Mouse (Mus musculus): ENCODE data around the gene Hmox1. TPM values are rescaled to one million over a fixed set of nuclear protein-coding genes. Genes with fewer than 3 reads are reported as not detected.

Gene Hmox1
- polyA plus RNA-seq, 1 experiment = 16.6 TPM

GRCm38 (mm10) chr8:75119747-75120146 is 26.3 kb downstream of the Hmox1 start:
- Histone ChIP-seq H3K4me3 (ENCODE audit: control insufficient read depth, insufficient read depth, low read length) (no peak overlapping the region), H3K27me3 (ENCODE audit: control insufficient read depth, insufficient read depth, low read length) (no peaks in the 10 kb centered on the region), H3K27ac (ENCODE audit: control insufficient read depth, insufficient read depth, low read length) (no peak overlapping the region), H3K4me1 (replicated peaks; ENCODE audit: control insufficient read depth, insufficient read depth, low read length) (no peaks in the 10 kb centered on the region), H3K36me3 (ENCODE audit: control insufficient read depth, insufficient read depth, low read length) (peaks cover 90% of the 10 kb centered on the region)
- 62% methylated on average over 2 of the region's 2 CpGs for WGBS
- DNase-seq = no peak
- no peak for TF ChIP-seq POLR2A (IDR thresholded peaks at IDR 0.05; ENCODE audit: control insufficient read depth, extremely low read depth, insufficient read depth, low read length, poor library complexity)
- TF ChIP-seq CTCF (IDR thresholded peaks at IDR 0.05; ENCODE audit: borderline replicate concordance, control insufficient read depth, extremely low read depth, insufficient read depth, low read length, poor library complexity) = no peak

- H3K27ac ChIP-seq (ENCODE audit: control insufficient read depth, insufficient read depth, low read length) = no peak overlapping the region
- DNase-seq = no peak
- TF ChIP-seq CTCF (IDR thresholded peaks at IDR 0.05; ENCODE audit: borderline replicate concordance, control insufficient read depth, extremely low read depth, insufficient read depth, low read length, poor library complexity) (no peak), POLR2A (IDR thresholded peaks at IDR 0.05; ENCODE audit: control insufficient read depth, extremely low read depth, insufficient read depth, low read length, poor library complexity) (no peak)
- 96% methylated on average over 1 of the region's 1 CpGs for WGBS
- no peak overlapping the region for H3K4me3 ChIP-seq (ENCODE audit: control insufficient read depth, insufficient read depth, low read length)
- peaks cover 62% of the 10 kb centered on the region for H3K36me3 ChIP-seq (ENCODE audit: control insufficient read depth, insufficient read depth, low read length)
- H3K4me1 ChIP-seq (replicated peaks; ENCODE audit: control insufficient read depth, insufficient read depth, low read length) = no peaks in the 10 kb centered on the region
- no peaks in the 10 kb centered on the region for H3K27me3 ChIP-seq (ENCODE audit: control insufficient read depth, insufficient read depth, low read length)
Observed at GRCm38 (mm10) chr8:75127406-75127805, 34.0 kb downstream of the Hmox1 start.

GRCm38 (mm10) chr8:75132485-75132884 is 39.1 kb downstream of the Hmox1 start:
- no peaks in the 10 kb centered on the region for H3K4me1 ChIP-seq (replicated peaks; ENCODE audit: control insufficient read depth, insufficient read depth, low read length)
- WGBS = 18% methylated on average over 3 of the region's 3 CpGs
- H3K36me3 ChIP-seq (ENCODE audit: control insufficient read depth, insufficient read depth, low read length) = peaks cover 12% of the 10 kb centered on the region
- peak; percentile 33 for DNase-seq
- no peaks in the 10 kb centered on the region for H3K27me3 ChIP-seq (ENCODE audit: control insufficient read depth, insufficient read depth, low read length)
- TF ChIP-seq CTCF (IDR thresholded peaks at IDR 0.05; ENCODE audit: borderline replicate concordance, control insufficient read depth, extremely low read depth, insufficient read depth, low read length, poor library complexity) (no peak), POLR2A (IDR thresholded peaks at IDR 0.05; ENCODE audit: control insufficient read depth, extremely low read depth, insufficient read depth, low read length, poor library complexity) (no peak)
- H3K4me3 ChIP-seq (ENCODE audit: control insufficient read depth, insufficient read depth, low read length) = no peak overlapping the region
- H3K27ac ChIP-seq (ENCODE audit: control insufficient read depth, insufficient read depth, low read length) = no peak overlapping the region

GRCm38 (mm10) chr8:75133399-75133798 is 40.0 kb downstream of the Hmox1 start:
- TF ChIP-seq POLR2A (IDR thresholded peaks at IDR 0.05; ENCODE audit: control insufficient read depth, extremely low read depth, insufficient read depth, low read length, poor library complexity) (no peak), CTCF (IDR thresholded peaks at IDR 0.05; ENCODE audit: borderline replicate concordance, control insufficient read depth, extremely low read depth, insufficient read depth, low read length, poor library complexity) (no peak)
- Histone ChIP-seq H3K4me1 (replicated peaks; ENCODE audit: control insufficient read depth, insufficient read depth, low read length) (no peaks in the 10 kb centered on the region), H3K4me3 (ENCODE audit: control insufficient read depth, insufficient read depth, low read length) (no peak overlapping the region), H3K27me3 (ENCODE audit: control insufficient read depth, insufficient read depth, low read length) (no peaks in the 10 kb centered on the region), H3K27ac (ENCODE audit: control insufficient read depth, insufficient read depth, low read length) (no peak overlapping the region), H3K36me3 (ENCODE audit: control insufficient read depth, insufficient read depth, low read length) (peaks cover 9% of the 10 kb centered on the region)
- DNase-seq = no peak
- WGBS = 96% methylated on average over 2 of the region's 2 CpGs

- TF ChIP-seq POLR2A (IDR thresholded peaks at IDR 0.05; ENCODE audit: control insufficient read depth, extremely low read depth, insufficient read depth, low read length, poor library complexity) = no peak
- no peak for TF ChIP-seq CTCF (IDR thresholded peaks at IDR 0.05; ENCODE audit: borderline replicate concordance, control insufficient read depth, extremely low read depth, insufficient read depth, low read length, poor library complexity)
- Histone ChIP-seq H3K36me3 (ENCODE audit: control insufficient read depth, insufficient read depth, low read length) (peaks cover 3% of the 10 kb centered on the region; the same call in 1 of the 2 replicates), H3K4me1 (replicated peaks; ENCODE audit: control insufficient read depth, insufficient read depth, low read length) (no peaks in the 10 kb centered on the region), H3K4me3 (ENCODE audit: control insufficient read depth, insufficient read depth, low read length) (no peak overlapping the region), H3K27me3 (ENCODE audit: control insufficient read depth, insufficient read depth, low read length) (no peaks in the 10 kb centered on the region), H3K27ac (ENCODE audit: control insufficient read depth, insufficient read depth, low read length) (no peak overlapping the region)
- DNase-seq = no peak
- 63% methylated on average over 2 of the region's 2 CpGs for WGBS
Observed at GRCm38 (mm10) chr8:75134603-75135391, 41.4 kb downstream of the Hmox1 start.

GRCm38 (mm10) chr8:75135756-75136155 is 42.3 kb downstream of the Hmox1 start:
- Histone ChIP-seq H3K4me3 (ENCODE audit: control insufficient read depth, insufficient read depth, low read length) (no peak overlapping the region), H3K27ac (ENCODE audit: control insufficient read depth, insufficient read depth, low read length) (no peak overlapping the region), H3K4me1 (replicated peaks; ENCODE audit: control insufficient read depth, insufficient read depth, low read length) (no peaks in the 10 kb centered on the region), H3K27me3 (ENCODE audit: control insufficient read depth, insufficient read depth, low read length) (no peaks in the 10 kb centered on the region), H3K36me3 (ENCODE audit: control insufficient read depth, insufficient read depth, low read length) (0 out of 2 replicates have a peak, but pooled peaks cover 3% of the 10 kb centered on the region)
- 41% methylated on average over 1 of the region's 1 CpGs for WGBS
- no peak for TF ChIP-seq CTCF (IDR thresholded peaks at IDR 0.05; ENCODE audit: borderline replicate concordance, control insufficient read depth, extremely low read depth, insufficient read depth, low read length, poor library complexity)
- no peak for TF ChIP-seq POLR2A (IDR thresholded peaks at IDR 0.05; ENCODE audit: control insufficient read depth, extremely low read depth, insufficient read depth, low read length, poor library complexity)
- DNase-seq = no peak

Measured in thymus, adult 2 months (tissue).